Mouse (Mus musculus) lung, adult 2 months (tissue): Measurements from ENCODE around the gene Aldh8a1.

Experiments used
- CTCF ChIP-seq: fragments of 200-500 bp; IDR thresholded peaks from 2 replicates; pipeline ENCODE4 v1.5.1; 2011; ENCODE audit warnings: mild to moderate bottlenecking, low read length, control low read depth; ENCODE audit not compliant: insufficient read depth
- POLR2A ChIP-seq: fragments of 200-500 bp; IDR thresholded peaks from 2 replicates; pipeline ENCODE4 v1.6.1; 2011; ENCODE audit warnings: low read depth, mild to moderate bottlenecking, control low read depth, low read length, borderline replicate concordance; ENCODE audit errors: extremely low read depth

- TF ChIP-seq POLR2A = no peak
- TF ChIP-seq CTCF = no peak
Observed at GRCm38 (mm10) chr10:21393390-21393789, 16.3 kb downstream of the Aldh8a1 start.
